8 mouse cellular contexts compared by ENCODE assay signal in genomic region chr5:64803720-64804462, GRCm38 (mm10). TPM values are rescaled to one million over a fixed set of nuclear protein-coding genes. Genes with fewer than 3 reads are reported as not detected.
DNase-seq lines count a peak whose midpoint lies in the region; ATAC-seq and TF ChIP-seq lines count a peak whose summit lies in the region.

No protein-coding gene starts in this region.

- DNase-seq in gastrocnemius, postnatal 14 days: peak; percentile 38
- no peak for DNase-seq in gastrocnemius, postnatal 36 days
- DNase-seq in Patski (ENCODE audit: low read depth, low spot score): no peak
- peak; percentile 83 for DNase-seq in embryo, embryonic 11 days
- peak; percentile 44 for DNase-seq in heart, postnatal 0 days (ENCODE audit: low spot score)
- peak; percentile 76 for DNase-seq in midbrain, embryonic 14.5 days

- TF ChIP-seq EP300 in heart, postnatal 0 days (IDR thresholded peaks at IDR 0.05; ENCODE audit: low read depth): no peak

- no peak for TF ChIP-seq CTCF in Patski (IDR thresholded peaks at IDR 0.05)
- TF ChIP-seq CTCF in heart, postnatal 0 days (IDR thresholded peaks at IDR 0.05; ENCODE audit: low read depth): no peak
- TF ChIP-seq CTCF in testis, adult 2 months (IDR thresholded peaks at IDR 0.05; ENCODE audit: control insufficient read depth, insufficient read depth, insufficient replicate concordance, low read depth, low read length): no peak

- in situ Hi-C loops in Patski (cut with MboI; ENCODE audit: low pct_unique_long_range_greater_than_20kb): no loop called here

- peak overlapping the region; percentile 88 for H3K9ac ChIP-seq in heart, postnatal 0 days (replicated peaks; ENCODE audit: low read depth, low read length)
- peak overlapping the region; percentile 92 for H3K9ac ChIP-seq in limb, embryonic 12.5 days (replicated peaks)
- H3K9ac ChIP-seq in midbrain, embryonic 14.5 days (replicated peaks; ENCODE audit: low read length): peak overlapping the region; percentile 84

- H3K9me3 ChIP-seq in heart, postnatal 0 days (replicated peaks; ENCODE audit: control insufficient read depth, low read length): no peaks in the 10 kb centered on the region; the same call in 1 of the 2 replicates
- H3K9me3 ChIP-seq in limb, embryonic 12.5 days: peaks cover 15% of the 10 kb centered on the region
- H3K9me3 ChIP-seq in midbrain, embryonic 14.5 days (ENCODE audit: control insufficient read depth, low read length): peaks cover 4% of the 10 kb centered on the region; the same call in 1 of the 2 replicates

- CTCF ChIA-PET in Patski (lab: Charles Lee): interaction anchor here (2.1 to 2.5 kb wide), 2 partner anchors 9 to 224 kb away, joined by 7 to 10 read pairs; no protein-coding TSS in a partner anchor

- H3K4me2 ChIP-seq in heart, postnatal 0 days (ENCODE audit: low read depth, low read length): peak overlapping the region; percentile 66
- H3K4me2 ChIP-seq in limb, embryonic 12.5 days: peak overlapping the region; percentile 65
- H3K4me2 ChIP-seq in midbrain, embryonic 14.5 days (ENCODE audit: low read length): peak overlapping the region; percentile 80

- peak overlapping the region; percentile 81 for H3K4me3 ChIP-seq in heart, postnatal 0 days (ENCODE audit: low read depth, low read length)
- H3K4me3 ChIP-seq in limb, embryonic 12.5 days (replicated peaks): peak overlapping the region; percentile 78
- H3K4me3 ChIP-seq in midbrain, embryonic 14.5 days (replicated peaks; ENCODE audit: low read depth, low read length): peak overlapping the region; percentile 82
- peak overlapping the region; percentile 76 for H3K4me3 ChIP-seq in testis, adult 2 months (ENCODE audit: control insufficient read depth, low read depth, low read length)

- no peaks in the 10 kb centered on the region for H3K36me3 ChIP-seq in heart, postnatal 0 days (replicated peaks; ENCODE audit: control insufficient read depth, insufficient read depth, low read length)
- H3K36me3 ChIP-seq in limb, embryonic 12.5 days: 0 out of 2 replicates have a peak, but pooled peaks cover 4% of the 10 kb centered on the region
- H3K36me3 ChIP-seq in midbrain, embryonic 14.5 days (ENCODE audit: control insufficient read depth, insufficient read depth, low read length): no peaks in the 10 kb centered on the region
- H3K36me3 ChIP-seq in testis, adult 2 months (ENCODE audit: control insufficient read depth, insufficient read depth, low read length): no peaks in the 10 kb centered on the region

- POLR2A ChIA-PET in Patski (lab: Charles Lee): interaction anchor here (1.4 to 3.7 kb wide), 2 partner anchors 225 to 417 kb away, joined by 4 to 22 read pairs; no protein-coding TSS in a partner anchor

- intact Hi-C loops in gastrocnemius, postnatal 14 days (cut with DNase I; ENCODE audit: low total_unique reads): no loop called here
- intact Hi-C loops in gastrocnemius, postnatal 36 days (cut with DNase I): no loop called here

- no peak for TF ChIP-seq POLR2A in testis, adult 2 months (IDR thresholded peaks at IDR 0.05; ENCODE audit: control insufficient read depth, low read depth, low read length)

- peak overlapping the region; percentile 98 for H3K27ac ChIP-seq in heart, postnatal 0 days (ENCODE audit: low read depth)
- peak overlapping the region; percentile 99 for H3K27ac ChIP-seq in limb, embryonic 12.5 days
- H3K27ac ChIP-seq in midbrain, embryonic 14.5 days (replicated peaks; ENCODE audit: low read depth, low read length): peak overlapping the region; percentile 92
- H3K27ac ChIP-seq in testis, adult 2 months (ENCODE audit: control insufficient read depth, insufficient read depth, low read depth, low read length): peak overlapping the region; percentile 81

- no peaks in the 10 kb centered on the region for H3K27me3 ChIP-seq in Patski
- no peaks in the 10 kb centered on the region for H3K27me3 ChIP-seq in heart, postnatal 0 days (ENCODE audit: control insufficient read depth, insufficient read depth, low read length)
- H3K27me3 ChIP-seq in limb, embryonic 12.5 days: no peaks in the 10 kb centered on the region
- no peaks in the 10 kb centered on the region for H3K27me3 ChIP-seq in midbrain, embryonic 14.5 days (ENCODE audit: control insufficient read depth, insufficient read depth, low read length)
- H3K27me3 ChIP-seq in testis, adult 2 months (ENCODE audit: control insufficient read depth, insufficient read depth, low read length): no peaks in the 10 kb centered on the region; the same call in 1 of the 2 replicates

- ATAC-seq in Patski: peak; percentile 19
- no peak for ATAC-seq in heart, postnatal 0 days (ENCODE audit: insufficient read depth, low read depth)
- no peak for ATAC-seq in limb, embryonic 12.5 days (ENCODE audit: insufficient number of reproducible peaks, insufficient read depth, low FRiP score, low TSS enrichment, low read depth)
- ATAC-seq in midbrain, embryonic 14.5 days (ENCODE audit: low FRiP score, low TSS enrichment): peak; percentile 17

- whole genome bisulfite sequencing in heart, postnatal 0 days: under 1% methylated on average over 36 of the region's 69 CpGs
- 1% methylated on average over 66 of the region's 69 CpGs for WGBS in limb, embryonic 12.5 days
- WGBS in midbrain, embryonic 14.5 days: under 1% methylated on average over 68 of the region's 69 CpGs

- peaks cover 24% of the 10 kb centered on the region; the same call in 1 of the 2 replicates for H3K4me1 ChIP-seq in heart, postnatal 0 days (ENCODE audit: control insufficient read depth, insufficient read depth)
- H3K4me1 ChIP-seq in limb, embryonic 12.5 days (replicated peaks): peaks cover 44% of the 10 kb centered on the region
- H3K4me1 ChIP-seq in midbrain, embryonic 14.5 days (ENCODE audit: control insufficient read depth, insufficient read depth, low read length): peaks cover 16% of the 10 kb centered on the region
- peaks cover 10% of the 10 kb centered on the region for H3K4me1 ChIP-seq in testis, adult 2 months (ENCODE audit: control insufficient read depth, insufficient read depth, low read length)

RNA-seq across cellular contexts. Expression of gene Klf3, which starts 0.7 kb away (rescaled TPM):
- 10 to 100 TPM; 23.7 to 26.6 TPM for total RNA-seq in gastrocnemius, postnatal 14 days (2021)
- total RNA-seq in gastrocnemius, postnatal 36 days (2021): 10 to 100 TPM; 16.4 to 18.0 TPM
- 53.6 TPM for polyA plus RNA-seq in Patski (2021)
- 22.6 and 26.5 TPM in 2 replicates for total RNA-seq in heart, postnatal 0 days (2014; rRNA removed; ENCODE audit: low replicate concordance)
- 33.5 and 37.3 TPM in 2 replicates for polyA plus RNA-seq in heart, postnatal 0 days (2015; fragmentation: Nextera tagmentation; extraction: Ambion mirVana)
- polyA plus RNA-seq in limb, embryonic 12.5 days (2016; fragmentation: Nextera tagmentation; extraction: Ambion mirVana): 37.2 and 37.8 TPM in 2 replicates
- 19.2 and 25.3 TPM in 2 replicates for polyA plus RNA-seq in midbrain, embryonic 14.5 days (2014; fragmentation: Nextera tagmentation; extraction: Ambion mirVana)
- polyA plus RNA-seq in testis, adult 2 months (2012; rRNA removed): 4.9 and 5.8 TPM in 2 replicates

Comparison
In these comparisons a context has a peak if more than half of its experiments do, and no peak if none do; other contexts are left out.
1. DNase-seq: peak in gastrocnemius, postnatal 14 days (single experiment), embryo, embryonic 11 days (single experiment), heart, postnatal 0 days (single experiment) and midbrain, embryonic 14.5 days (single experiment); none in gastrocnemius, postnatal 36 days (0 of 2) and Patski (single experiment).
2. ATAC-seq: peak in Patski (single experiment) and midbrain, embryonic 14.5 days (single experiment); none in heart, postnatal 0 days (single experiment) and limb, embryonic 12.5 days (single experiment).
3. Peak in every context shown above with its lines, with median percentiles within 50 percentile points of each other: H3K27ac ChIP-seq, H3K4me2 ChIP-seq, H3K4me3 ChIP-seq and H3K9ac ChIP-seq.